In genomic region chr7:25232101-25232648, GRCm38 (mm10) we compare ENCODE assay signal across 1 mouse cellular context.
TF ChIP-seq lines count a peak whose summit lies in the region.

No protein-coding gene starts in this region.

TF ChIP-seq in CH12.LX, 34 proteins besides CTCF, POLR2A, EP300 and RAD21:
- TF ChIP-seq BHLHE40 (IDR thresholded peaks at IDR 0.05; ENCODE audit: low read depth, low read length) (peak; percentile 42; the same call in 1 of the 2 replicates), CHD1 (IDR thresholded peaks at IDR 0.05; ENCODE audit: low read depth, low read length) (no peak), ZNF384 (IDR thresholded peaks at IDR 0.05; ENCODE audit: low read depth, low read length) (no peak), MEF2A (IDR thresholded peaks at IDR 0.05; ENCODE audit: borderline replicate concordance, low read depth, low read length) (no peak), TBP (conservative IDR thresholded peaks at IDR 0.05; ENCODE audit: low read depth, low read length) (no peak), POLR2AphosphoS2 (IDR thresholded peaks at IDR 0.05; ENCODE audit: low read depth, low read length) (no peak), GABPA (IDR thresholded peaks at IDR 0.05; ENCODE audit: insufficient replicate concordance, low read depth, low read length) (no peak), SMC3 (IDR thresholded peaks at IDR 0.05; ENCODE audit: low read depth, low read length) (peak; percentile 11; the same call in 1 of the 2 replicates), MAZ (IDR thresholded peaks at IDR 0.05; ENCODE audit: low read depth, low read length) (no peak), NELFE (IDR thresholded peaks at IDR 0.05; ENCODE audit: low read depth, low read length) (no peak), USF1 (IDR thresholded peaks at IDR 0.05; ENCODE audit: low read depth, low read length) (no peak)
